Mouse (Mus musculus): ENCODE measurements around the gene Cemip.

DNA sequence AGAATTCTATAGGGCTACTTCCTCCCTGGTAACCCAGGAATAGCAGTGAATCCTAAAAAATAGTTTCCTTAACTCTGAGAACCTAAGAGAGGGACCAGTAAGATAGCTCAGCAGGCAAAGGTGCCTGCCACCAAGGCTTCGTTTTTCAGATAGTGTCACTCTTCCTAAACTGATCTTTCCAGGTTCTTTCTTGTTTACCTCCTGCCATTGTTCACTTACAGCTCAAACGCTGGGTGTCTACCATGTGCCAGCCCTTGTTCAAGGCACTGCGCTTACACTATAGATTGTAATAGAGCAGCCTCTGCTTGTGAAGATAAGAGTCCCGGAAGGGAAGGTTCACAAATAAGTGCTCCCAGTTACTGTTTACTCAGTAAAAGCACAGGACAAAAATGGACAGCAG lies 200.5 kb downstream of the Cemip start:
- TF ChIP-seq CTCF (IDR thresholded peaks at IDR 0.05; ENCODE audit: borderline replicate concordance, extremely low read depth, insufficient read depth, insufficient read length) (no peak), POLR2A (IDR thresholded peaks at IDR 0.05; ENCODE audit: borderline replicate concordance, extremely low read depth, insufficient read depth, insufficient read length, poor library complexity, severe bottlenecking) (no peak)
